Mouse (Mus musculus) thymus, postnatal 4 days (tissue): Measurements from ENCODE around the gene Slc3a2.
"Not testable (repeated sequence)": the region's sequence is repeated elsewhere in the genome, so short reads cannot be mapped to it uniquely, and the experiment has no call there.

ENCODE experiments used
- DNase-seq: peaks from one replicate; pipeline ENCODE4 v3.0.0; 2021

Slc3a2 gene

GRCm38 (mm10) chr19:8726609-8727390, 3.6 kb upstream of the Slc3a2 start:
- DNase-seq = no peak

GRCm38 (mm10) chr19:8725081-8725613, 2.0 kb upstream of the Slc3a2 start:
- DNase-seq = no peak

GRCm38 (mm10) chr19:8724392-8724791, 1.2 kb upstream of the Slc3a2 start:
- DNase-seq = no peak

GRCm38 (mm10) chr19:8723574-8724346, 591 bp upstream of the Slc3a2 start:
- no peak for DNase-seq

- no peak for DNase-seq
Measured at GRCm38 (mm10) chr19:8722559-8722906, 636 bp downstream of the Slc3a2 start.

GRCm38 (mm10) chr19:8722021-8722420, 1.1 kb downstream of the Slc3a2 start:
- DNase-seq = no peak

- DNase-seq = no peak
Measured at GRCm38 (mm10) chr19:8721378-8721777, 1.8 kb downstream of the Slc3a2 start.

- not testable (repeated sequence) for DNase-seq
Measured at GRCm38 (mm10) chr19:8719037-8719436, 4.1 kb downstream of the Slc3a2 start.

GRCm38 (mm10) chr19:8718357-8718756, 4.8 kb downstream of the Slc3a2 start:
- peak; percentile 81 for DNase-seq

GRCm38 (mm10) chr19:8716767-8717475, 6.2 kb downstream of the Slc3a2 start:
- DNase-seq = no peak

- DNase-seq = no peak
Measured at GRCm38 (mm10) chr19:8715868-8716766, 7.1 kb downstream of the Slc3a2 start.

- DNase-seq = no peak
Measured at GRCm38 (mm10) chr19:8714653-8715481, 8.3 kb downstream of the Slc3a2 start.

- no peak for DNase-seq
Measured at GRCm38 (mm10) chr19:8713997-8714652, 9.0 kb downstream of the Slc3a2 start.

- DNase-seq = peak; percentile 99
Measured at GRCm38 (mm10) chr19:8713306-8713996, 9.7 kb downstream of the Slc3a2 start.

GRCm38 (mm10) chr19:8712870-8713305, 10.3 kb downstream of the Slc3a2 start:
- DNase-seq = peak; percentile 82

GRCm38 (mm10) chr19:8711949-8712869, 11.0 kb downstream of the Slc3a2 start:
- peak; percentile 48 for DNase-seq

- DNase-seq = no peak
Measured at GRCm38 (mm10) chr19:8711506-8711905, 11.7 kb downstream of the Slc3a2 start.

GRCm38 (mm10) chr19:8710057-8710456, 13.1 kb downstream of the Slc3a2 start:
- DNase-seq = no peak

GRCm38 (mm10) chr19:8708954-8709353, 14.2 kb downstream of the Slc3a2 start:
- no peak for DNase-seq
